Mouse (Mus musculus): ENCODE results near the gene Naaladl2. TPM values are rescaled to one million over a fixed set of nuclear protein-coding genes. Genes with fewer than 3 reads are reported as not detected.

Gene Naaladl2
- total and polyA plus RNA-seq, 3 experiments = 0.13 TPM; not detected in 2

GRCm38 (mm10) chr3:24355010-24355409, 789.1 kb downstream of the Naaladl2 start:
- Histone ChIP-seq H3K4me2 (ENCODE audit: insufficient read depth, low read depth, poor library complexity, severe bottlenecking) (no peak overlapping the region), H3K27me3 (replicated peaks) (no peaks in the 10 kb centered on the region), H3K4me3 (replicated peaks in 1 of 3; ENCODE audit: low read depth in 2 of 3, low read length in 2 of 3, poor library complexity in 1 of 3) (no peak overlapping the region), H3K79me2 (replicated peaks; ENCODE audit: control insufficient read depth, extremely low read depth, insufficient read depth, poor library complexity, severe bottlenecking) (no peaks in the 10 kb centered on the region), H3K27ac (ENCODE audit: insufficient read depth, low read depth) (no peak overlapping the region), H3K9ac (ENCODE audit: insufficient read depth, low read depth) (no peak overlapping the region), H3K36me3 (replicated peaks in 1 of 2; ENCODE audit: control insufficient read depth in 1 of 2, insufficient read depth in 1 of 2, low read length in 1 of 2) (no peaks in the 10 kb centered on the region), H3K4me1 (ENCODE audit: control insufficient read depth in 1 of 2, insufficient read depth in 2 of 2) (no peaks in the 10 kb centered on the region), H3K9me3 (replicated peaks; ENCODE audit: low read length) (peaks cover 13% of the 10 kb centered on the region)
- in situ Hi-C loops (cut with MboI; ENCODE audit: low pct_ligation_motif_present, low pct_unique_long_range_greater_than_20kb, low sequenced_read_pairs) = no loop called here
- DNase-seq (ENCODE audit: extremely low read depth) = no peak
- dilution Hi-C loops (cut with MboI; ENCODE audit: extremely low pct_ligation_motif_present, extremely low pct_unique_long_range_greater_than_20kb, low sequenced_read_pairs) = no loop called here
- TF ChIP-seq NELFE (IDR thresholded peaks at IDR 0.05; ENCODE audit: low read depth, low read length) (no peak), ZKSCAN1 (IDR thresholded peaks at IDR 0.05; ENCODE audit: borderline replicate concordance, low read depth, low read length) (no peak), HCFC1 (IDR thresholded peaks at IDR 0.05; ENCODE audit: low read depth, low read length) (no peak), RCOR1 (conservative IDR thresholded peaks at IDR 0.05; ENCODE audit: low read depth, low read length) (no peak), ELF1 (IDR thresholded peaks at IDR 0.05; ENCODE audit: low read depth, low read length) (no peak), EP300 (IDR thresholded peaks at IDR 0.05; ENCODE audit: low read length) (no peak), POLR2A (IDR thresholded peaks at IDR 0.05; ENCODE audit: low read depth, low read length) (no peak)

GRCm38 (mm10) chr3:24321489-24322405, 822.3 kb downstream of the Naaladl2 start:
- Histone ChIP-seq H3K79me2 (replicated peaks; ENCODE audit: control insufficient read depth, extremely low read depth, insufficient read depth, poor library complexity, severe bottlenecking) (no peaks in the 10 kb centered on the region), H3K9me3 (replicated peaks; ENCODE audit: low read length) (peaks cover 27% of the 10 kb centered on the region), H3K4me3 (replicated peaks in 1 of 3; ENCODE audit: low read depth in 2 of 3, low read length in 2 of 3, poor library complexity in 1 of 3) (no peak overlapping the region), H3K36me3 (replicated peaks in 1 of 2; ENCODE audit: control insufficient read depth in 1 of 2, insufficient read depth in 1 of 2, low read length in 1 of 2) (no peaks in the 10 kb centered on the region), H3K4me1 (ENCODE audit: control insufficient read depth in 1 of 2, insufficient read depth in 2 of 2) (no peaks in the 10 kb centered on the region), H3K9ac (ENCODE audit: insufficient read depth, low read depth) (no peak overlapping the region), H3K27ac (ENCODE audit: insufficient read depth, low read depth) (no peak overlapping the region), H3K27me3 (replicated peaks) (no peaks in the 10 kb centered on the region), H3K4me2 (ENCODE audit: insufficient read depth, low read depth, poor library complexity, severe bottlenecking) (no peak overlapping the region)
- dilution Hi-C loops (cut with MboI; ENCODE audit: extremely low pct_ligation_motif_present, extremely low pct_unique_long_range_greater_than_20kb, low sequenced_read_pairs) (no loop called here), in situ Hi-C loops (cut with MboI; ENCODE audit: low pct_ligation_motif_present, low pct_unique_long_range_greater_than_20kb, low sequenced_read_pairs) (no loop called here)
- no peak for DNase-seq (ENCODE audit: extremely low read depth)
- TF ChIP-seq ZKSCAN1 (IDR thresholded peaks at IDR 0.05; ENCODE audit: borderline replicate concordance, low read depth, low read length) = no peak
- TF ChIP-seq NELFE (IDR thresholded peaks at IDR 0.05; ENCODE audit: low read depth, low read length) = no peak
- no peak for TF ChIP-seq JUN (IDR thresholded peaks at IDR 0.05; ENCODE audit: insufficient read depth, low read depth, low read length)
- TF ChIP-seq KAT2A (IDR thresholded peaks at IDR 0.05; ENCODE audit: insufficient replicate concordance, low read length) = no peak
- peak in 1 of 2 experiments; percentile 40; a peak in 2 of 4 replicates for TF ChIP-seq CTCF (conservative IDR thresholded peaks at IDR 0.05 in 1 of 2, IDR thresholded peaks at IDR 0.05 in 1 of 2; ENCODE audit: low read depth in 2 of 2, low read length in 2 of 2)
- no peak for TF ChIP-seq ELF1 (IDR thresholded peaks at IDR 0.05; ENCODE audit: low read depth, low read length)
- TF ChIP-seq NRF1 (IDR thresholded peaks at IDR 0.05; ENCODE audit: low read depth, low read length) = no peak
- no peak for TF ChIP-seq TCF12 (IDR thresholded peaks at IDR 0.05; ENCODE audit: low read depth, low read length)
- TF ChIP-seq RAD21 (IDR thresholded peaks at IDR 0.05; ENCODE audit: low read depth, low read length) = peak; percentile 2
- TF ChIP-seq BHLHE40 (IDR thresholded peaks at IDR 0.05; ENCODE audit: low read depth, low read length) = no peak

Data from CH12.LX (cell line).